Mouse (Mus musculus) testis, adult 2 months (tissue): Measurements from ENCODE around the gene Ptpn3.

Experiments used
- CTCF ChIP-seq: fragments of 200-500 bp; IDR thresholded peaks from 2 replicates; pipeline ENCODE4 v1.5.1; 2012; ENCODE audit warnings: low read depth, mild to moderate bottlenecking, inconsistent platforms, low read length, moderate library complexity; ENCODE audit not compliant: control insufficient read depth, insufficient read depth, insufficient replicate concordance
- POLR2A ChIP-seq: fragments of 200-500 bp; IDR thresholded peaks from 2 replicates; pipeline ENCODE4 v1.6.1; 2012; ENCODE audit warnings: low read depth, mild to moderate bottlenecking, inconsistent platforms, low read length, moderate library complexity; ENCODE audit not compliant: control insufficient read depth

DNA sequence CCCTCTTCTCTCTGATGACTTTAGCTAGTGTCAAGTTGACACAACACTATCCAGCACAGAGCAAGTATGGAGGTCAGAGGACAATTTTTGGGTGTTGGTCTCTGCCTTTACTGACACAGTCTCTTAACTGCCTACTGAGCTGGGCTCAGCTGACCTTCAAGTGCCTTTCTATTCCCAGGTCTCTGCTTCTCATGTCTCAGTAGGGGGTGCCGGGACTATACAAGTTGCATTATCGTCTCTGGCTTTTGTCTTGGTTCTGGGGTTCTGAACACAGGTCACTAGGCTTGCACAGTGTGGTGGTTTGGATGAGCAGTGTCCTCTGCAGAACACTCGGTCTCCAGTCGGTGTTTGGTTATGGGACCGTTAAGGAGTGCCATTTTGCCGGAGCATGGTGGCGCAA lies 42.4 kb upstream of the Ptpn3 start:
- TF ChIP-seq POLR2A (no peak), CTCF (no peak)
